Mouse (Mus musculus) heart, adult 2 months (tissue): Measurements from ENCODE around the gene Pias4. TPM values are rescaled to one million over a fixed set of nuclear protein-coding genes. Genes with fewer than 3 reads are reported as not detected.
A peak's percentile ranks its signal among the peaks of the same experiment; 100 is the strongest.

Source experiments
- DNase-seq, 2 experiments: peaks; one replicate each; pipeline ENCODE4 v3.0.0; 2021
- H3K27ac ChIP-seq: fragments of 200-600 bp; 2 replicates; pipeline ENCODE4 v1.8.1; 2022
- H3K27me3 ChIP-seq: fragments of 200-500 bp; 2 replicates; pipeline ENCODE4 v1.6.1; 2012; ENCODE audit warnings: mild to moderate bottlenecking, low read length, inconsistent platforms, mixed read lengths; ENCODE audit not compliant: control insufficient read depth, insufficient read depth
- H3K36me3 ChIP-seq: fragments of 200-500 bp; 2 replicates; pipeline ENCODE4 v1.6.1; 2012; ENCODE audit warnings: low read length, inconsistent platforms; ENCODE audit not compliant: control insufficient read depth, insufficient read depth
- H3K4me1 ChIP-seq: fragments of 200-500 bp; 2 replicates; pipeline ENCODE4 v1.6.1; 2011; ENCODE audit warnings: low read length; ENCODE audit not compliant: control insufficient read depth, insufficient read depth
- H3K4me3 ChIP-seq: fragments of 200-600 bp; 2 replicates; pipeline ENCODE4 v1.8.1; 2022
- H3K79me2 ChIP-seq: fragments of 200-500 bp; replicated peaks from 2 replicates; pipeline ENCODE4 v1.6.1; 2012; ENCODE audit warnings: mild to moderate bottlenecking, inconsistent platforms, low read length, moderate library complexity, mixed read lengths; ENCODE audit not compliant: control insufficient read depth, insufficient read depth
- H3K9ac ChIP-seq: fragments of 200-500 bp; 2 replicates; pipeline ENCODE4 v1.6.1; 2012; ENCODE audit warnings: low read depth, mild to moderate bottlenecking, control low read depth, inconsistent platforms, low read length, mixed read lengths
- CTCF ChIP-seq: fragments of 200-600 bp; IDR thresholded peaks from 2 replicates; pipeline ENCODE4 v1.8.1; 2022; ENCODE audit warnings: antibody characterized with exemption, mild to moderate bottlenecking, moderate library complexity
- EP300 ChIP-seq: fragments of 200-500 bp; IDR thresholded peaks from 2 replicates; pipeline ENCODE4 v1.6.1; 2011; ENCODE audit warnings: low read depth, low read length, control low read depth; ENCODE audit not compliant: insufficient read depth
- POLR2A ChIP-seq: fragments of 200-500 bp; IDR thresholded peaks from 2 replicates; pipeline ENCODE4 v1.6.1; 2011; ENCODE audit warnings: mild to moderate bottlenecking, low read depth, low read length, control low read depth; ENCODE audit not compliant: insufficient read depth
- WGBS: fragments of 180-500 bp; shearing (Covaris S2); methylation state at CpG from one replicate; pipeline ENCODE4 v1.1.7; 2018; 5-methylcytosine and 5-hydroxymethylcytosine counted together
- intact Hi-C: fragments of 180-260 bp; cut with DNase I; formaldehyde crosslinking; loops from one replicate; pipeline ENCODE4 v1.15.1; 2025
- polyA plus RNA-seq: library from polyadenylated mRNA; depleted of rRNA; stranded (reverse); fragments of >200 nt; gene quantifications from 2 replicates; pipeline ENCODE4 v1.2.3, GENCODE M21; 2012
- total RNA-seq, 2 experiments: library from RNA; stranded (reverse); gene quantifications; 2 replicates each; pipeline ENCODE4 v1.2.3; 2021

Pias4 gene
- total and polyA plus RNA-seq, 3 experiments = 14.1 to 22.3 (median 16.5) TPM

GRCm38 (mm10) chr10:81154313-81154712 lies 13.4 kb downstream of the Pias4 start:
- no peaks in the 10 kb centered on the region for H3K36me3 ChIP-seq
- peak in 1 of 2 experiments; percentile 23 for DNase-seq
- no peaks in the 10 kb centered on the region; the same call in 1 of the 2 replicates for H3K79me2 ChIP-seq
- no peaks in the 10 kb centered on the region for H3K27me3 ChIP-seq
- H3K9ac ChIP-seq = no peak overlapping the region
- intact Hi-C loops = no loop called here
- H3K4me1 ChIP-seq = no peaks in the 10 kb centered on the region
- no peak overlapping the region; the same call in 1 of the 2 replicates for H3K27ac ChIP-seq
- TF ChIP-seq CTCF (no peak), EP300 (no peak), POLR2A (no peak)
- no peak overlapping the region for H3K4me3 ChIP-seq
- WGBS = 86% methylated on average over 12 of the region's 12 CpGs

GRCm38 (mm10) chr10:81152609-81153008 lies 15.1 kb downstream of the Pias4 start:
- no peak for TF ChIP-seq CTCF
- no peak for TF ChIP-seq POLR2A
- TF ChIP-seq EP300 = no peak
- H3K9ac ChIP-seq = no peak overlapping the region
- H3K27ac ChIP-seq = no peak overlapping the region

GRCm38 (mm10) chr10:81151261-81151660 lies 16.5 kb downstream of the Pias4 start:
- no peak overlapping the region for H3K9ac ChIP-seq
- intact Hi-C loops = no loop called here
- no peaks in the 10 kb centered on the region for H3K27me3 ChIP-seq
- 66% methylated on average over 6 of the region's 6 CpGs for WGBS
- TF ChIP-seq EP300 (no peak), POLR2A (no peak), CTCF (no peak)
- H3K4me1 ChIP-seq = no peaks in the 10 kb centered on the region
- DNase-seq = no peak
- no peak overlapping the region for H3K4me3 ChIP-seq
- H3K79me2 ChIP-seq = peaks cover 6% of the 10 kb centered on the region
- no peaks in the 10 kb centered on the region for H3K36me3 ChIP-seq
- H3K27ac ChIP-seq = no peak overlapping the region

More at GRCm38 (mm10) chr10:81152609-81153008, 15.1 kb downstream of the Pias4 start:
- DNase-seq = peak in 1 of 2 experiments; percentile 23
- no peak overlapping the region for H3K4me3 ChIP-seq
- H3K36me3 ChIP-seq = no peaks in the 10 kb centered on the region
- intact Hi-C loops = no loop called here
- no peaks in the 10 kb centered on the region for H3K4me1 ChIP-seq
- no peaks in the 10 kb centered on the region for H3K27me3 ChIP-seq
- 51% methylated on average over 12 of the region's 12 CpGs for WGBS
- peaks cover 2% of the 10 kb centered on the region; the same call in 1 of the 2 replicates for H3K79me2 ChIP-seq

GRCm38 (mm10) chr10:81146296-81146695 lies 21.4 kb downstream of the Pias4 start:
- no peaks in the 10 kb centered on the region; the same call in 1 of the 2 replicates for H3K36me3 ChIP-seq
- intact Hi-C loops = loop anchor here (2.0 kb wide), 1 partner anchor 17 kb away; no protein-coding TSS in a partner anchor
- no peak overlapping the region for H3K4me3 ChIP-seq
- H3K27me3 ChIP-seq = no peaks in the 10 kb centered on the region
- no peak overlapping the region for H3K9ac ChIP-seq
- WGBS = 56% methylated on average over 4 of the region's 4 CpGs
- no peak for TF ChIP-seq CTCF
- TF ChIP-seq EP300 = no peak
- TF ChIP-seq POLR2A = no peak
- peak overlapping the region; percentile 40 for H3K27ac ChIP-seq
- peaks cover 16% of the 10 kb centered on the region for H3K4me1 ChIP-seq
- peaks cover 25% of the 10 kb centered on the region for H3K79me2 ChIP-seq
- no peak for DNase-seq

GRCm38 (mm10) chr10:81145778-81146177 lies 21.9 kb downstream of the Pias4 start:
- no peak for TF ChIP-seq EP300
- TF ChIP-seq POLR2A = no peak
- no peak for TF ChIP-seq CTCF
- H3K4me3 ChIP-seq = no peak overlapping the region
- H3K9ac ChIP-seq = no peak overlapping the region
- H3K27me3 ChIP-seq = no peaks in the 10 kb centered on the region
- H3K79me2 ChIP-seq = peaks cover 26% of the 10 kb centered on the region
- no peaks in the 10 kb centered on the region; the same call in 1 of the 2 replicates for H3K36me3 ChIP-seq
- no peak for DNase-seq
- WGBS = 45% methylated on average over 7 of the region's 7 CpGs
- intact Hi-C loops = loop anchor here (2.0 kb wide), 1 partner anchor 17 kb away; no protein-coding TSS in a partner anchor
- H3K27ac ChIP-seq = peak overlapping the region; percentile 40
- H3K4me1 ChIP-seq = peaks cover 17% of the 10 kb centered on the region

- Histone ChIP-seq H3K4me1 (peaks cover 18% of the 10 kb centered on the region), H3K36me3 (no peaks in the 10 kb centered on the region; the same call in 1 of the 2 replicates), H3K27ac (no peak overlapping the region), H3K27me3 (no peaks in the 10 kb centered on the region), H3K79me2 (peaks cover 28% of the 10 kb centered on the region), H3K9ac (no peak overlapping the region), H3K4me3 (no peak overlapping the region)
- DNase-seq = no peak
- TF ChIP-seq POLR2A (no peak), CTCF (no peak), EP300 (no peak)
- 84% methylated on average over 6 of the region's 6 CpGs for WGBS
- intact Hi-C loops = no loop called here
Measured at GRCm38 (mm10) chr10:81145307-81145706, 22.4 kb downstream of the Pias4 start.
